Mouse (Mus musculus): ENCODE results near the gene D630039A03Rik. TPM values are rescaled to one million over a fixed set of nuclear protein-coding genes. Genes with fewer than 3 reads are reported as not detected.

Gene D630039A03Rik
- polyA plus RNA-seq, 1 experiment from 2014 or later = not detected

GRCm38 (mm10) chr4:57954991-57955390, 38.9 kb upstream of the D630039A03Rik start:
- peak overlapping the region; percentile 79 for H3K4me3 ChIP-seq (ENCODE audit: low read depth, low read length)
- peak overlapping the region; percentile 88 for H3K9ac ChIP-seq (ENCODE audit: low read length)
- 71% methylated on average over 8 of the region's 8 CpGs for WGBS
- ATAC-seq (replicated peaks; ENCODE audit: low FRiP score) (no peak), DNase-seq (ENCODE audit: low spot score) (no peak)
- H3K4me2 ChIP-seq (ENCODE audit: low read depth, low read length, severe bottlenecking) = peak overlapping the region; percentile 66
- H3K36me3 ChIP-seq (ENCODE audit: control insufficient read depth, insufficient read depth, low read length) = peaks cover 9% of the 10 kb centered on the region
- no peak overlapping the region for H3K27ac ChIP-seq (ENCODE audit: low read depth, low read length)
- no peaks in the 10 kb centered on the region for H3K27me3 ChIP-seq (ENCODE audit: control insufficient read depth, insufficient read depth, low read length)
- H3K4me1 ChIP-seq (replicated peaks; ENCODE audit: control insufficient read depth, insufficient read depth, low read length) = peaks cover 3% of the 10 kb centered on the region; the same call in 1 of the 2 replicates
- peaks cover 3% of the 10 kb centered on the region; the same call in 1 of the 2 replicates for H3K9me3 ChIP-seq (ENCODE audit: control insufficient read depth, low read length)

DNA sequence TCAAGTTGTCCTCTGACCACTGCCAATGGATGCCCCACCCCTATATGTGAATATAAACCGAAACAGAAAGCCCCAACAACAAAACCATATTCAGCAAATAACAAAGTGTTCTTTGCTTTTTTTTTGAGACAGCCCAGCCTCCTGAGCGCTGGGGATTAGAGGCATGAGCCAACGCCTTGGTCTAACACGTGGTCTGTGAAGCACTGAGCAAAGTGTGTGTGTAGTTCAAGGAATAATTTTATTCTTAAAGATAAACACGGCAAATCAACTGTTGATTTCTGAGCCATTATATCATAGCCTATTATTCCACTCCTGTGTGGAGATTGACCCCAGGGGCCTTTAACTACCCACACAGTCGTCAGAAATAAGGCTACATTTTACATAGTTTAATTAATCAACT, 38.5 kb upstream of the D630039A03Rik start:
- DNase-seq (ENCODE audit: low spot score) = no peak
- peak overlapping the region; percentile 66 for H3K4me2 ChIP-seq (ENCODE audit: low read depth, low read length, severe bottlenecking)
- WGBS = 76% methylated on average over 6 of the region's 6 CpGs

DNA sequence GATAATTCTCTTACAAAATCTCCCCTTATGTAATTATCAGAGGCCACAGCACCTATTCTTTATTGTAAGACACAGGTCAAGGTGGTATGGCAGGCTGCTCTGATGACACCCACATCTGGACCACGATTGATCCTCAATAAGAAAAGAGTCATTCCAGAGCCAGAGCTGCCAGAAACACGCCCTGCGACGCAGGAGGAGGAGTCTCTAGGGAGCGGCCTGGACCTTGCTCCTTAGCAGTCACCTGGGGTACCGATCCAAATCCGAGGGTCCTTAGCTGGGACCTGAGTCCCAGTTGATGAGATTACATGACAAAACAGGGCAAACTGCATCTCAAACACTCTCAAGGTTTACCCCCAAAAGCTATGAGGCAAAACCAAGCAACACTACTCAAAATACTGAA, 37.7 kb upstream of the D630039A03Rik start:
- no peaks in the 10 kb centered on the region for H3K27me3 ChIP-seq (ENCODE audit: control insufficient read depth, insufficient read depth, low read length)
- no peak overlapping the region for H3K4me2 ChIP-seq (ENCODE audit: low read depth, low read length, severe bottlenecking)
- peaks cover 3% of the 10 kb centered on the region; the same call in 1 of the 2 replicates for H3K9me3 ChIP-seq (ENCODE audit: control insufficient read depth, low read length)
- peaks cover 9% of the 10 kb centered on the region for H3K36me3 ChIP-seq (ENCODE audit: control insufficient read depth, insufficient read depth, low read length)
- no peak overlapping the region for H3K4me3 ChIP-seq (ENCODE audit: low read depth, low read length)
- no peak for DNase-seq (ENCODE audit: low spot score)
- WGBS = 92% methylated on average over 7 of the region's 7 CpGs
- peaks cover 3% of the 10 kb centered on the region; the same call in 1 of the 2 replicates for H3K4me1 ChIP-seq (replicated peaks; ENCODE audit: control insufficient read depth, insufficient read depth, low read length)
- no peak overlapping the region for H3K27ac ChIP-seq (ENCODE audit: low read depth, low read length)
- no peak overlapping the region for H3K9ac ChIP-seq (ENCODE audit: low read length)
- ATAC-seq (replicated peaks; ENCODE audit: low FRiP score) = no peak

More for the DNA sequence above, 38.5 kb upstream of the D630039A03Rik start:
- H3K36me3 ChIP-seq (ENCODE audit: control insufficient read depth, insufficient read depth, low read length) = peaks cover 9% of the 10 kb centered on the region
- no peak overlapping the region for H3K27ac ChIP-seq (ENCODE audit: low read depth, low read length)
- H3K4me1 ChIP-seq (replicated peaks; ENCODE audit: control insufficient read depth, insufficient read depth, low read length) = peaks cover 3% of the 10 kb centered on the region; the same call in 1 of the 2 replicates
- H3K27me3 ChIP-seq (ENCODE audit: control insufficient read depth, insufficient read depth, low read length) = no peaks in the 10 kb centered on the region
- H3K9me3 ChIP-seq (ENCODE audit: control insufficient read depth, low read length) = peaks cover 3% of the 10 kb centered on the region; the same call in 1 of the 2 replicates
- ATAC-seq (replicated peaks; ENCODE audit: low FRiP score) = no peak
- H3K9ac ChIP-seq (ENCODE audit: low read length) = no peak overlapping the region
- peak overlapping the region; percentile 79; the same call in 1 of the 2 replicates for H3K4me3 ChIP-seq (ENCODE audit: low read depth, low read length)

DNA sequence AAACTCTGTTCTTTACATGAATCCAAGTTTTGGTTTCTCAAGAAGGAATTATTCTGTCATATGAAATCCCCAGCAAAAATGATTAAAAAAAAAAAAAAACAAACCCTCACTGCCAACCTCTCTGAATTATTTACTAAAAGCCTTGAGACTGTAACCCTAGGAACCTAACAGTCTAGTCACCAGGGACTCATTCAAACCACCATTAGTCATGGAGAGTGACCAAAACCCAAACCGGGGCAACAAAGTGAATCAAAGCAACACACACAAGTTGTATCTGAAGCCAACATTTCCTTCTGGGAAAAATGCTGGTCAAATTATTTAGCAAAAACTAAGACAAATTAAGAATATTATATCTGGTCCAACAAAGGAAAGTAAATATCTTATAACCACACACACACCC, 36.8 kb upstream of the D630039A03Rik start:
- WGBS = 87% methylated on average over 1 of the region's 1 CpGs
- Histone ChIP-seq H3K9ac (ENCODE audit: low read length) (no peak overlapping the region), H3K27me3 (ENCODE audit: control insufficient read depth, insufficient read depth, low read length) (no peaks in the 10 kb centered on the region), H3K27ac (ENCODE audit: low read depth, low read length) (no peak overlapping the region), H3K4me3 (ENCODE audit: low read depth, low read length) (no peak overlapping the region), H3K4me2 (ENCODE audit: low read depth, low read length, severe bottlenecking) (no peak overlapping the region), H3K9me3 (ENCODE audit: control insufficient read depth, low read length) (peaks cover 3% of the 10 kb centered on the region; the same call in 1 of the 2 replicates), H3K4me1 (replicated peaks; ENCODE audit: control insufficient read depth, insufficient read depth, low read length) (peaks cover 3% of the 10 kb centered on the region; the same call in 1 of the 2 replicates), H3K36me3 (ENCODE audit: control insufficient read depth, insufficient read depth, low read length) (peaks cover 9% of the 10 kb centered on the region)
- DNase-seq (ENCODE audit: low spot score) (no peak), ATAC-seq (replicated peaks; ENCODE audit: low FRiP score) (no peak)

DNA sequence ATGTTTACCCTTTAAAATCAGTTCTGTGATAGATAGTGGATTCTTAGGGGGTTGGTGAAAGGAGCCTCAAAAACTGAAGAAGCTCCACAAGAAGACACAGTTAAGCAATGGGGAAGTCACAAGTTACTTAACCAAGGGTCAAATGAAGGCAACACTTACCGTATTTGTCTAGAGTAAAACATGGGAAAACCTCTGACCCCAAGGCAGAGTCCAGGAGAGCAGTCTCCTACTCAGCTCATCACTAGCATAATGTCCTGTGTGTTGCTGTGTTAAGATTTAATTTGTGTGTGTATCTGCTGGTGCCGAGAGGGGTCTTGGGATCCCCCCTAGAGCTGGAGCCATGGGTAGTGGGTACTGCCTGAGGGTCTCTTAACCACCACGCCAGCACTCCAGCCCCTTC, 36.3 kb upstream of the D630039A03Rik start:
- ATAC-seq (replicated peaks; ENCODE audit: low FRiP score) = no peak
- Histone ChIP-seq H3K4me3 (ENCODE audit: low read depth, low read length) (no peak overlapping the region), H3K36me3 (ENCODE audit: control insufficient read depth, insufficient read depth, low read length) (peaks cover 9% of the 10 kb centered on the region), H3K9ac (ENCODE audit: low read length) (no peak overlapping the region), H3K27ac (ENCODE audit: low read depth, low read length) (no peak overlapping the region), H3K4me2 (ENCODE audit: low read depth, low read length, severe bottlenecking) (no peak overlapping the region), H3K27me3 (ENCODE audit: control insufficient read depth, insufficient read depth, low read length) (no peaks in the 10 kb centered on the region), H3K9me3 (ENCODE audit: control insufficient read depth, low read length) (peaks cover 3% of the 10 kb centered on the region; the same call in 1 of the 2 replicates), H3K4me1 (replicated peaks; ENCODE audit: control insufficient read depth, insufficient read depth, low read length) (peaks cover 3% of the 10 kb centered on the region; the same call in 1 of the 2 replicates)
- WGBS = 96% methylated on average over 3 of the region's 3 CpGs
- no peak for DNase-seq (ENCODE audit: low spot score)

- 96% methylated on average over 6 of the region's 6 CpGs for WGBS
- Histone ChIP-seq H3K4me1 (replicated peaks; ENCODE audit: control insufficient read depth, insufficient read depth, low read length) (peaks cover 1% of the 10 kb centered on the region; the same call in 1 of the 2 replicates), H3K9me3 (ENCODE audit: control insufficient read depth, low read length) (peaks cover 3% of the 10 kb centered on the region; the same call in 1 of the 2 replicates), H3K9ac (ENCODE audit: low read length) (no peak overlapping the region), H3K36me3 (ENCODE audit: control insufficient read depth, insufficient read depth, low read length) (peaks cover 9% of the 10 kb centered on the region), H3K4me2 (ENCODE audit: low read depth, low read length, severe bottlenecking) (no peak overlapping the region), H3K27ac (ENCODE audit: low read depth, low read length) (no peak overlapping the region), H3K4me3 (ENCODE audit: low read depth, low read length) (no peak overlapping the region), H3K27me3 (ENCODE audit: control insufficient read depth, insufficient read depth, low read length) (no peaks in the 10 kb centered on the region)
- ATAC-seq (replicated peaks; ENCODE audit: low FRiP score) (no peak), DNase-seq (ENCODE audit: low spot score) (no peak)
Measured at GRCm38 (mm10) chr4:57949866-57950265, 33.8 kb upstream of the D630039A03Rik start.

DNA sequence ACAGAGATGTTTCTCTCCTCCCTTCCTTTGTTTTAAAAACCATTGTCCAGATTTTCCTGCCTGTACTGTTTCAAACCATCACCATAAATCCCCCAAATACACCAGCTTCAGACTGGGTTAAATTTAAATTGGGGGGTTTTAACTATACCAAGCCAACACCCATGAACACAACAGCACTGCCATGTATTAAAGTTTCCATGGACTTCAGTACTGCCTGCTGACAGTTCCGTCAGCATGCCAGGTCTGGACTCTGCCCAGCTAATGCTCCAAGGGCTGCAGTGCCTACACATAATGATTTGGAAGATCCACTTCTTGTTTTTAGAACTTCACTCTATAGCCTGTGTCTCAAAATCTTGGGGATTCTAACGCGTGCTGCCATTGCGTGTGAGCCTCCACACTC, 31.4 kb upstream of the D630039A03Rik start:
- Histone ChIP-seq H3K9me3 (ENCODE audit: control insufficient read depth, low read length) (peaks cover 3% of the 10 kb centered on the region; the same call in 1 of the 2 replicates), H3K4me1 (replicated peaks; ENCODE audit: control insufficient read depth, insufficient read depth, low read length) (no peaks in the 10 kb centered on the region), H3K27ac (ENCODE audit: low read depth, low read length) (no peak overlapping the region), H3K4me3 (ENCODE audit: low read depth, low read length) (no peak overlapping the region), H3K4me2 (ENCODE audit: low read depth, low read length, severe bottlenecking) (no peak overlapping the region), H3K9ac (ENCODE audit: low read length) (no peak overlapping the region), H3K36me3 (ENCODE audit: control insufficient read depth, insufficient read depth, low read length) (peaks cover 12% of the 10 kb centered on the region), H3K27me3 (ENCODE audit: control insufficient read depth, insufficient read depth, low read length) (no peaks in the 10 kb centered on the region)
- 96% methylated on average over 4 of the region's 4 CpGs for WGBS
- ATAC-seq (replicated peaks; ENCODE audit: low FRiP score) (no peak), DNase-seq (ENCODE audit: low spot score) (no peak)

DNA sequence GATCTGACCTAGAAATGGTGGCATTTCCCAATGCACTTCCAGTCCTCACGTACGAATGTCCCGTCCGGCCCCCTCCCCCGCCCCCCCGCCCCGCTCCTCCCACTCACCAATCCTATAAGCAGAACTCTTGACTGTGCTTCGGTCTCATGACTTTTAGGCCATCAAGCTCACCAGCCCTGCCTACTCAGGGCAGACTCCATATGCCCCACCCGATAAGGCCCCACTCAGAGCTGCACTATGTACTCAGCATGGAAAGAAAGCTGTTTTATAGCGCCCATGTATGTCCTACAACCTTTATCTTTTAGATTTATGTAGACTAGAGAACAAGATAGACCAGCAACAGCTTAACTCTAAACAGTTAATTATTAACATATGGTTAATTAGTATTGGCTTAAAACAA, 30.9 kb upstream of the D630039A03Rik start:
- no peak overlapping the region for H3K9ac ChIP-seq (ENCODE audit: low read length)
- H3K27me3 ChIP-seq (ENCODE audit: control insufficient read depth, insufficient read depth, low read length) = no peaks in the 10 kb centered on the region
- ATAC-seq (replicated peaks; ENCODE audit: low FRiP score) (no peak), DNase-seq (ENCODE audit: low spot score) (no peak)
- H3K4me2 ChIP-seq (ENCODE audit: low read depth, low read length, severe bottlenecking) = no peak overlapping the region
- no peak overlapping the region for H3K4me3 ChIP-seq (ENCODE audit: low read depth, low read length)
- WGBS = 90% methylated on average over 10 of the region's 10 CpGs
- H3K9me3 ChIP-seq (ENCODE audit: control insufficient read depth, low read length) = peaks cover 3% of the 10 kb centered on the region; the same call in 1 of the 2 replicates
- H3K36me3 ChIP-seq (ENCODE audit: control insufficient read depth, insufficient read depth, low read length) = peaks cover 12% of the 10 kb centered on the region
- no peaks in the 10 kb centered on the region for H3K4me1 ChIP-seq (replicated peaks; ENCODE audit: control insufficient read depth, insufficient read depth, low read length)
- no peak overlapping the region for H3K27ac ChIP-seq (ENCODE audit: low read depth, low read length)

GRCm38 (mm10) chr4:57942892-57943291, 26.8 kb upstream of the D630039A03Rik start:
- Histone ChIP-seq H3K4me1 (replicated peaks; ENCODE audit: control insufficient read depth, insufficient read depth, low read length) (no peaks in the 10 kb centered on the region), H3K4me3 (ENCODE audit: low read depth, low read length) (no peak overlapping the region), H3K36me3 (ENCODE audit: control insufficient read depth, insufficient read depth, low read length) (peaks cover 3% of the 10 kb centered on the region; the same call in 1 of the 2 replicates), H3K4me2 (ENCODE audit: low read depth, low read length, severe bottlenecking) (no peak overlapping the region), H3K9me3 (ENCODE audit: control insufficient read depth, low read length) (no peaks in the 10 kb centered on the region), H3K27ac (ENCODE audit: low read depth, low read length) (no peak overlapping the region), H3K27me3 (ENCODE audit: control insufficient read depth, insufficient read depth, low read length) (no peaks in the 10 kb centered on the region), H3K9ac (ENCODE audit: low read length) (no peak overlapping the region)
- DNase-seq (ENCODE audit: low spot score) (no peak), ATAC-seq (replicated peaks; ENCODE audit: low FRiP score) (no peak)
- 92% methylated on average over 2 of the region's 2 CpGs for WGBS
